Mouse (Mus musculus): ENCODE measurements at regions not wholly inside any gene's neighbourhood (a gene's known extent, or its start where the extent isn't known, plus 50 kb on each side); places are given as distances from the start of the nearest gene placed in this dataset.
A peak's percentile ranks its signal among the peaks of the same experiment; 100 is the strongest.

- TF ChIP-seq CTCF (IDR thresholded peaks at IDR 0.05) (no peak), POLR2A (IDR thresholded peaks at IDR 0.05; ENCODE audit: insufficient read depth, low read depth, low read length) (no peak), EP300 (IDR thresholded peaks at IDR 0.05; ENCODE audit: insufficient read depth, low read depth, low read length) (no peak)
- Histone ChIP-seq H3K9ac (ENCODE audit: low read depth, low read length) (no peak overlapping the region), H3K4me3 (no peak overlapping the region), H3K79me2 (replicated peaks; ENCODE audit: control insufficient read depth, insufficient read depth, low read length) (no peaks in the 10 kb centered on the region), H3K36me3 (ENCODE audit: control insufficient read depth, insufficient read depth, low read length) (no peaks in the 10 kb centered on the region), H3K27me3 (ENCODE audit: control insufficient read depth, insufficient read depth, low read length) (no peaks in the 10 kb centered on the region), H3K27ac (no peak overlapping the region), H3K4me1 (ENCODE audit: control insufficient read depth, insufficient read depth, low read length) (peaks cover 3% of the 10 kb centered on the region; the same call in 1 of the 2 replicates)
- intact Hi-C loops (cut with DNase I): no loop called here
- DNase-seq: no peak
- WGBS: 37% methylated on average over 2 of the region's 2 CpGs
These were observed 272.3 kb upstream of the Eif4g2 start for GRCm38 (mm10) chr7:111355088-111355656.

- no peak for DNase-seq
- 75% methylated on average over 4 of the region's 4 CpGs for WGBS
- Histone ChIP-seq H3K9ac (ENCODE audit: low read depth, low read length) (no peak overlapping the region), H3K27me3 (ENCODE audit: control insufficient read depth, insufficient read depth, low read length) (no peaks in the 10 kb centered on the region), H3K27ac (no peak overlapping the region), H3K4me3 (no peak overlapping the region), H3K4me1 (ENCODE audit: control insufficient read depth, insufficient read depth, low read length) (peaks cover 3% of the 10 kb centered on the region; the same call in 1 of the 2 replicates), H3K36me3 (ENCODE audit: control insufficient read depth, insufficient read depth, low read length) (no peaks in the 10 kb centered on the region), H3K79me2 (replicated peaks; ENCODE audit: control insufficient read depth, insufficient read depth, low read length) (no peaks in the 10 kb centered on the region)
- intact Hi-C loops (cut with DNase I): no loop called here
- TF ChIP-seq EP300 (IDR thresholded peaks at IDR 0.05; ENCODE audit: insufficient read depth, low read depth, low read length): no peak
These were observed 271.2 kb upstream of the Eif4g2 start for GRCm38 (mm10) chr7:111354066-111354465.

DNA sequence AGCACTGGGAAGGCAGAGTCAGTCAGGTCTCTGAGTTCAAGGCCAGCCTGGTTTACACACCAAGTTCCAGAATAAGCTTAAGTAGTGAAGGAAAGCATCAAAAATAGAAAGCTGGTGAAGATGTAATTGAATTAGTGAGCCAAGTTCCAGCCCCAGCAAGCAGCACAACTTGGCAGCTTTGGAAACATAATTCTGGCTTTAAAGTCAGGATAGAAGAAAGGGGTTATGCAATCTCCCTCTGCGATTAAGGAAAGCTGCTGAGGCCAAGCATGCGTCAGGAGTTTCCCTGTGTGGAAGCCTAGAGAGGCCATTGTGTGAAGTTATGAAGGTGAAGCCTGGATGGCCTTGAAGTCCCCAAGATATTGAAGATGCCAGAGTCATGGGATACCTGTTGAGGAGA lies 269.3 kb upstream of the Eif4g2 start:
- H3K27me3 ChIP-seq (ENCODE audit: control insufficient read depth, insufficient read depth, low read length): no peaks in the 10 kb centered on the region
- no peak overlapping the region for H3K9ac ChIP-seq (ENCODE audit: low read depth, low read length)
- DNase-seq: peak in 1 of 2 experiments; percentile 10
- no peak overlapping the region for H3K4me3 ChIP-seq
- intact Hi-C loops (cut with DNase I): no loop called here
- no peaks in the 10 kb centered on the region for H3K79me2 ChIP-seq (replicated peaks; ENCODE audit: control insufficient read depth, insufficient read depth, low read length)
- TF ChIP-seq EP300 (IDR thresholded peaks at IDR 0.05; ENCODE audit: insufficient read depth, low read depth, low read length): no peak
- TF ChIP-seq CTCF (IDR thresholded peaks at IDR 0.05): no peak
- TF ChIP-seq POLR2A (IDR thresholded peaks at IDR 0.05; ENCODE audit: insufficient read depth, low read depth, low read length): no peak
- H3K4me1 ChIP-seq (ENCODE audit: control insufficient read depth, insufficient read depth, low read length): peaks cover 3% of the 10 kb centered on the region; the same call in 1 of the 2 replicates
- H3K27ac ChIP-seq: no peak overlapping the region
- no peaks in the 10 kb centered on the region for H3K36me3 ChIP-seq (ENCODE audit: control insufficient read depth, insufficient read depth, low read length)
- 66% methylated on average over 2 of the region's 2 CpGs for WGBS

- DNase-seq: no peak
- TF ChIP-seq POLR2A (IDR thresholded peaks at IDR 0.05; ENCODE audit: insufficient read depth, low read depth, low read length) (no peak), EP300 (IDR thresholded peaks at IDR 0.05; ENCODE audit: insufficient read depth, low read depth, low read length) (no peak), CTCF (IDR thresholded peaks at IDR 0.05) (peak; percentile 40)
- Histone ChIP-seq H3K79me2 (replicated peaks; ENCODE audit: control insufficient read depth, insufficient read depth, low read length) (no peaks in the 10 kb centered on the region), H3K4me1 (ENCODE audit: control insufficient read depth, insufficient read depth, low read length) (no peaks in the 10 kb centered on the region), H3K27ac (no peak overlapping the region), H3K4me3 (no peak overlapping the region), H3K9ac (ENCODE audit: low read depth, low read length) (no peak overlapping the region), H3K36me3 (ENCODE audit: control insufficient read depth, insufficient read depth, low read length) (no peaks in the 10 kb centered on the region), H3K27me3 (ENCODE audit: control insufficient read depth, insufficient read depth, low read length) (no peaks in the 10 kb centered on the region)
- intact Hi-C loops (cut with DNase I): no loop called here
- 74% methylated on average over 1 of the region's 1 CpGs for WGBS
These were observed 262.3 kb upstream of the Eif4g2 start for GRCm38 (mm10) chr7:111345117-111345516.

DNA sequence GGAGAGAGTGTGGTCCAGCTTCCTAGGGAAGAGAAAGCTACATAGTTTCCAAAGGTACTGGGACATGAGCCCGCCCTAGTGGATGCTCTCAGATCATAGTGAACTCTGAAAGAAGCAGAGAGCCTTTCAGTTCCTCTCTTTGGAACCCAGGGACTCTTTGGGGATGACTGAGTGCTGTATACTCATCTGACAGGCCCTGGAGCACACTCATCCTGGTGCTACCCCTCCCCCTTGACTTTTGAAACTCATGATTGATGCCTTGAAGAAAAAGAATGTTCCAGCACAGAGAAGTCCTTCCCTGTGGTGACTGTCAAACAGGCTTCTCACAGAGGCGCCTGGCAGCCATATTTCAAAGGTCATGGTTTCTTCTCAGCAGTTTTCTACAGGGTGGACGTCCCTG lies 254.2 kb upstream of the Eif4g2 start:
- WGBS: 71% methylated on average over 3 of the region's 3 CpGs
- intact Hi-C loops (cut with DNase I): no loop called here
- TF ChIP-seq CTCF (IDR thresholded peaks at IDR 0.05) (no peak), EP300 (IDR thresholded peaks at IDR 0.05; ENCODE audit: insufficient read depth, low read depth, low read length) (no peak), POLR2A (IDR thresholded peaks at IDR 0.05; ENCODE audit: insufficient read depth, low read depth, low read length) (no peak)

DNA sequence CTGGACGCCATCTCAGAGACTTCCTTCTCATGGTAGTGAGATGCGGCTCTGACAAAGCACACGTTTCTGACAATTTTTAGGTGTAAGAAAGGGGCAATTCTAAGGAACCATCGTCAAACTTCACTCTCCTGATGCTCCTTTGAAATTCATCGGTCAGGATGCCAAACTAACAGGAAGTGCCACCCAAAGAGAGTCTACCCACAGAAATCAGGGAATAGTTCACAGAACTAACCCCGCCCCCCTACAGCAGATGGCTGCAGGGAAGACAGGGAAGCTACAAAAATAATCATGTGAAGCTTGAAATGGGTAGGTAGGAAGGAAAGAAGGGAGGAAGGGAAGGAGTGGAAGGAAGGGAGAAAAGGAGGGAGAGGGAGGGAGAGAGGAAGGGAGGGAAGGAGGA lies 240.1 kb upstream of the Eif4g2 start:
- TF ChIP-seq EP300 (IDR thresholded peaks at IDR 0.05; ENCODE audit: insufficient read depth, low read depth, low read length) (no peak), POLR2A (IDR thresholded peaks at IDR 0.05; ENCODE audit: insufficient read depth, low read depth, low read length) (no peak), CTCF (IDR thresholded peaks at IDR 0.05) (no peak)
- intact Hi-C loops (cut with DNase I): no loop called here
- Histone ChIP-seq H3K79me2 (replicated peaks; ENCODE audit: control insufficient read depth, insufficient read depth, low read length) (no peaks in the 10 kb centered on the region), H3K4me3 (no peak overlapping the region), H3K27me3 (ENCODE audit: control insufficient read depth, insufficient read depth, low read length) (no peaks in the 10 kb centered on the region), H3K36me3 (ENCODE audit: control insufficient read depth, insufficient read depth, low read length) (no peaks in the 10 kb centered on the region), H3K4me1 (ENCODE audit: control insufficient read depth, insufficient read depth, low read length) (no peaks in the 10 kb centered on the region), H3K9ac (ENCODE audit: low read depth, low read length) (no peak overlapping the region), H3K27ac (no peak overlapping the region)
- DNase-seq: no peak
- 76% methylated on average over 6 of the region's 6 CpGs for WGBS

More for the DNA sequence above, 254.2 kb upstream of the Eif4g2 start:
- Histone ChIP-seq H3K79me2 (replicated peaks; ENCODE audit: control insufficient read depth, insufficient read depth, low read length) (no peaks in the 10 kb centered on the region), H3K4me3 (no peak overlapping the region), H3K9ac (ENCODE audit: low read depth, low read length) (no peak overlapping the region), H3K27me3 (ENCODE audit: control insufficient read depth, insufficient read depth, low read length) (no peaks in the 10 kb centered on the region), H3K36me3 (ENCODE audit: control insufficient read depth, insufficient read depth, low read length) (no peaks in the 10 kb centered on the region), H3K4me1 (ENCODE audit: control insufficient read depth, insufficient read depth, low read length) (no peaks in the 10 kb centered on the region), H3K27ac (no peak overlapping the region)
- DNase-seq: no peak
